Mouse (Mus musculus): Measurements from ENCODE around the gene Gm49354.
"Not testable (repeated sequence)": the region's sequence is repeated elsewhere in the genome, so short reads cannot be mapped to it uniquely, and the experiment has no call there.

The Gm49354 gene

GRCm38 (mm10) chr13:59711984-59712383 lies 70.1 kb downstream of the Gm49354 start, which contains the start of gene Spata31d1b:
Spata31d1b (plus strand) TSS chr13:59712284.
- not testable (repeated sequence) for DNase-seq (ENCODE audit: low spot score in 2 of 2)

DNA sequence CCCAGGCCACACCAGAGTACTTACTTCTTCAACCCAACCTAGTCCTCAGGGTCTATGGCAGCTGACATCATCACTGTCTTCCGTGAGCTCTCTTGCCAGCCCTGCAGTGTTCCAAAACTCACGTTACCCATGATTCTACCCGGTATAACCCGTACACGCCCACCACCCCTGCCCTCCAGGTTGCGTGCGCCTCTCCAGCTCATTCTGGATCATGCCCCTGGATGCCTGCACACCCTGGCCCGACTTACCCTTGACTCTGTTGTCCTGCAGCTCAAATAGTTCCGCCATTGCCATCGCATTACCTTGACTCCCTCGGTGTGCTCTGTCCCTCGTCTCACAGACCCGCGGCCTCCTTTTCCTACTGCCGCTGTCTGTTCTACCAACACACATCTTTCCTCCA lies 71.8 kb downstream of the Gm49354 start, which contains the start of gene Spata31d1a:
Gene Spata31d1a, minus strand, starts transcription at position 101 of the 400 bp plus-strand sequence.
- DNase-seq (ENCODE audit: low spot score in 2 of 2): no peak
